Mouse (Mus musculus) hematopoietic stem cell, adult 5-6 weeks (primary cell): ENCODE results near the gene Tigd2. TPM values are rescaled to one million over a fixed set of nuclear protein-coding genes. Genes with fewer than 3 reads are reported as not detected.
A peak's percentile ranks its signal among the peaks of the same experiment; 100 is the strongest.
"Not testable (repeated sequence)": the region's sequence is repeated elsewhere in the genome, so short reads cannot be mapped to it uniquely, and the experiment has no call there.

Source experiments
- ATAC-seq, 2 experiments: fragments of 125-278 bp in 1 of 2; replicated peaks in 1 of 2; 2 replicates each; pipeline ENCODE4 v1.8.0; 2016 to 2017; ENCODE audit warnings: inconsistent platforms in 2 of 2, mild to moderate bottlenecking in 2 of 2, moderate number of reproducible peaks in 2 of 2, low read depth in 1 of 2, moderate TSS enrichment in 1 of 2; ENCODE audit not compliant: low FRiP score in 2 of 2, poor library complexity in 2 of 2, severe bottlenecking in 2 of 2, insufficient read depth in 1 of 2, low TSS enrichment in 1 of 2
- total RNA-seq: library from RNA; stranded (forward); fragments of 172-1452, 232-1000 nt; gene quantifications from 2 replicates; pipeline ENCODE4 v1.2.3, GENCODE M21; 2017

Gene Tigd2
- 26.4 and 27.7 TPM in 2 replicates for total RNA-seq

- ATAC-seq = peak; percentile 92 to 94
Measured at GRCm38 (mm10) chr6:59208685-59209298, at the start of gene Tigd2. Gene Tigd2, plus strand, starts transcription at chr6:59208870.

GRCm38 (mm10) chr6:59161801-59162478, 46.7 kb upstream of the Tigd2 start:
- no peak for ATAC-seq

- ATAC-seq = peak; percentile 22 to 39; a peak in 1 of 4 replicates
Measured at GRCm38 (mm10) chr6:59162887-59163286, 45.8 kb upstream of the Tigd2 start.

DNA sequence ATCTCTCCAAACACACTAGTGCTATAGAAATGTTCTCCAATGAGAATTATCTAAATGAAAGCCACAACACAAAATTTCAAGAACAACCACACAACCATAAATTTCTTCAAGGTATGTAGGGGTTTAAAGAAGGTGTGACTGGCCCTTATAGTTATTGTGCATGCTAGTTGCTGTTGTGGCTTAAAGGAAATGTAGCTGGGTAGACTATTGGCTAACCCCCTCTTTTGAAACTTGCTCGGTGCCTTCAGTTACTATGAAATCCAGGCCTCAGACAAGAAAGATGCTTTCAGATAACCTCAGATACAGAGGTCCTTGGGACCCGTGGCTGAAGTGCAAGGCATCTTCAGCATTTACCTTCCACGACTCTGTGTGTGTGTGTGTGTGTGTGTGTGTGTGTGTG, 45.3 kb upstream of the Tigd2 start:
- no peak; a peak in 1 of 4 replicates for ATAC-seq

GRCm38 (mm10) chr6:59168939-59169338, 39.7 kb upstream of the Tigd2 start:
- no peak for ATAC-seq

GRCm38 (mm10) chr6:59171230-59171629, 37.4 kb upstream of the Tigd2 start:
- no peak for ATAC-seq

DNA sequence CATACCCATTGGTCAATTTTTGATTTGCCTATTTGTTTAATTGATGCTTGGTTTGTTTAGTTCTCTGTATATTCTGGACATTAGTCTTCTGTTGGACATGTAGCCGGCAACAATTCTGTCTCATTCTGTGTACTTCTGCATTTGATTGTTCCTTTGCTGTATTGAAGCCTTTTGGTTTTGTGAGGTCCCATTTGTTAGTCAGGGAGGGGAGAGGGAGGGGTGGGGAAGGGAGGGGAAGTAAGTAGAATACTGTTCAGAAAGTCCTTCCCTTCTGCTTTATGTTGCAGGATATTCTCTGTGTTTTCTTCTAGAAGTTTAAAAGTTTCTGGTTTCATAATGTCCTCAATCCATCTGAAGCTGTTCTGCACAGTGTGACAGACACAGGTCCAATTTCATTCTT, 34.7 kb upstream of the Tigd2 start:
- peak; percentile 53 to 56; a peak in 3 of 4 replicates for ATAC-seq

- no peak for ATAC-seq
Measured at GRCm38 (mm10) chr6:59178051-59178450, 30.6 kb upstream of the Tigd2 start.

- ATAC-seq = peak; percentile 88 to 90
Measured at GRCm38 (mm10) chr6:59180376-59180996, 28.2 kb upstream of the Tigd2 start.

- ATAC-seq = peak; percentile 88 to 95
Measured at GRCm38 (mm10) chr6:59185010-59185699, 23.5 kb upstream of the Tigd2 start.

DNA sequence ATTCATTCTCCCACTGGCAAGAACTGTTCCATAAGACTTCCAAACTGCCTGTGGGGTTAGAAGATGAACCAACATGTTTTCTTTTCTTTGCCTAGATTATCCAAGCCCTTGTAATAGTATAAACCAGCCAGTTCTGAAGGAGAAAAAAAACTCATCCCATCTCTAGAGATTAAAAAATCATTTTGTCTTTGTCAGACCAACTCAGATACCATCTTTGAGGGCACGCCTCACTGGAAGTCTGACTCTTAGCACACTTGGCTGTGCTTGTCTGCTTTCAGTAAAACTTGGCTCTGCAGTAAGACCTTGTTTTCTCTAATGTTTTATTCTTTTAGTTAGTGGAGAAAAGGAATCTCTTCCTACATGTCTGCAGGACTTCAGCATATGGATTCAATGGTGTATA, 18.7 kb upstream of the Tigd2 start:
- no peak for ATAC-seq

GRCm38 (mm10) chr6:59194518-59194917, 14.2 kb upstream of the Tigd2 start:
- ATAC-seq = not testable (repeated sequence)

- no peak for ATAC-seq
Measured at GRCm38 (mm10) chr6:59195849-59196635, 12.6 kb upstream of the Tigd2 start.

DNA sequence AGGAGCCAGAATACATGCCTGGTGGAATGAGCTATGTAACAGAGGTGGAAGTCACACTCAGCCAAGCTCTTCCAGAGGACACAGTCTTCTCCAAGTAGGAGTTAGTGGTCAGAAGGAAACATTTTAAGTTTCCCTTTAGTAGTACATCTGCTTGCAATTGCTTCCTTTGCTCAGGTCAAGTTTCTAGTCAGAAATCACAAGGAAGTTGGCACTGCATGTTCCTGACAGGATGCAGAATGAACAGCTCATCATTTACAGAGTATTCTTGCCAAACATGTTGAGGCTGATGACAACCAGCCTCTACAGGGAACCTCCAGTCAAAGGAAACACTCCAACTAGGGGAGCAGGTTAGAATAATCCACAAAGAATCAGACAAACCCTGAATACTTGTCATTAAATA, 11.9 kb upstream of the Tigd2 start:
- ATAC-seq = no peak

DNA sequence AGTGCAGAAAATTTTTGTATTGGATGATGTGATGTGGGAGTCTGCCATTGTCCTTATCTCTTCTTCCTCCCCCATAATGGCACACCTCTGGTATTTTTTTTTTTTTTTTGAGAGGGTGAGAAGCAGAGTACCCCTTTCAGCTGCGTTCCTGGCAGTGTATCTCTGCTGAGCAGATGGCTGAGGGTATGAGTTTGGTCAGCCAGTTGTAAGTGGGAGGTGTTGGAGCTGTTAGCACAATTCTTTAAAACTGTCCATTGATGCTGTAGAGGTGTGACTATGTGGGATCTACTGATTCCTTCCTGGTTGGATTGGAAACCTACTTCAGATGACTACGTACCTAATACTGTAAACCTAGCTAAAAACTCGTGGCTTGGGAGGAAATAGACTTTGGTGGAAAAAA, 10.3 kb upstream of the Tigd2 start:
- no peak for ATAC-seq

DNA sequence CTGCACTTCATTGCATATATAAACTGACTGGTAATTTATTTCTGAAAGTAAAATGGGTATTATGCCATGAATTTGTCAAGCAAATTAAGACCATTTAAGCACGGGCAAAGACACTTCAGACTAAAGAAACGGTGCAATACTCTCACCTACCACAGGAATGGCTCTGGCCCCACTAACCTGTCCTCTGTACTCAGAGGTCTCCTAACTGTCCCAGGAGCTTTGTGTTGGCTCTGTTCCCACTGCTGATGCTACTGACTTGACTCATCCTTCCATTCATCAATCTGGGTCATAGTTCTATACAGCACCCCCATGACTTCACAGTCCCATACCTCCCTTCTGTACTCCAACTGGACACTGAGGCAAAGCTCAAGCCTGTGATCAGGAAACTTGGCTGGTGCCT, 9.6 kb upstream of the Tigd2 start:
- ATAC-seq = no peak

DNA sequence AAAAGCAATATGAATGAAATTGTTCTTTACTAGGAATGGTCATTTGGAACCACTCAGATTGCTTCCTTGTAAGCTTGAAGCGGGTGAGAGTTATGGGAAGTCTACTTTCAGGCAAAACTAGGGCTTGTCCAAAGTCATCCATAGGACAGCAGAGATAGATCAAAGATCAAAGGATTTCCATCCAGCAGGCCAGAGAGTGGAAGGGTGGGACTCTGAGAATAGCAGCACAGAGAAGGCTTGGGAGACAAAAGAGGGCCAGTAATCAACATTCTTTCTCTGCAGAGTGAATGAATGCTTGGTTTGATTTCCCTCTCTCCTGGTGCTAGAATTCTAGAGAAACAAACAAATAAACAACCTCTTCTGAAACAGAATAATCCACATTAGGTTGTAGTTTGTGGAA, 1.1 kb upstream of the Tigd2 start:
- ATAC-seq = no peak
